19 mouse cellular contexts compared by ENCODE assay signal in the genomic region with DNA sequence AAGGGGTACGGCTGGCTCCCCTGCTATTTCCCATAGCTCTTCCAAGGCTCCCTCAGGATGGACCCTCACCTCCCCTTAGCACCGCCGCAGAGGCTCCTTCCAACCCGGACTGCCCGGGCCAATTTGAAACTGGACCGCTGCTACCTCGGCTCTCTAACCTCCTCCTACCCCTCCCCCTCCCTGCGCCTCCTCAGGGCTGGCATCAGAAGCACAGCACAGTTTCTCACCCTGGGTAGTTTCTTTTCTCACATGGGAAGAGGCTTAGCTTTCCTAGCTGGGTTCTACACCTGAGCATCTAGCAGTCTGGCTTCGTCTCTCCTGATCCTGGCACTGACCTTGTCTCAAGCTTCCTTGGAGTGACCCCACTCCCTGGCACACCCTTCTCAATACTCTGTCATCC. TPM values are rescaled to one million over a fixed set of nuclear protein-coding genes. Genes with fewer than 3 reads are reported as not detected.
DNase-seq lines count a peak whose midpoint lies in the region; ATAC-seq and TF ChIP-seq lines count a peak whose summit lies in the region.
"Had no signal": no experiment of that assay in that cellular context is flagged by ENCODE, and none has a peak within 500 bp of the region (broad histone marks: within the 10 kb centered on the region; RNA-seq: fewer than 3 reads in every experiment).

No protein-coding gene starts in this region.

- no peak overlapping the region; the same call in 1 of the 2 replicates for H3K4me3 ChIP-seq in heart, embryonic 16.5 days (ENCODE audit: low read length)
- peak overlapping the region; percentile 63 for H3K4me3 ChIP-seq in E14TG2a.4 (replicated peaks; ENCODE audit: low read length)
- H3K4me3 ChIP-seq in embryonic facial prominence, embryonic 13.5 days, result 0 out of 2 replicates have a peak overlapping the region, but pooled peaks have one; percentile 12
- H3K4me3 ChIP-seq: forebrain, embryonic 13.5 days; midbrain, embryonic 15.5 days had no signal

- DNase-seq in heart, postnatal 25 days (ENCODE audit: low spot score), result no peak
- peak; percentile 59 to 78 for DNase-seq in kidney, postnatal 25 days
- no peak for DNase-seq in testis, postnatal 10 days (ENCODE audit: low spot score)
- DNase-seq in urinary bladder, postnatal 14 days (ENCODE audit: low spot score), result no peak
- DNase-seq: adrenal gland, adult 8-10 months; gastrocnemius, postnatal 14 days; right cerebral cortex, postnatal 4 days had no signal

- no peaks in the 10 kb centered on the region for H3K9me3 ChIP-seq in heart, embryonic 16.5 days (replicated peaks; ENCODE audit: control insufficient read depth, low read length)
- H3K9me3 ChIP-seq in E14TG2a.4 (ENCODE audit: low read length), result no peaks in the 10 kb centered on the region
- no peaks in the 10 kb centered on the region for H3K9me3 ChIP-seq in embryonic facial prominence, embryonic 13.5 days
- H3K9me3 ChIP-seq: forebrain, embryonic 13.5 days; midbrain, embryonic 15.5 days had no signal

- no peak overlapping the region for H3K27ac ChIP-seq in heart, embryonic 16.5 days (ENCODE audit: low read length)
- H3K27ac ChIP-seq in embryonic facial prominence, embryonic 13.5 days, result no peak overlapping the region
- H3K27ac ChIP-seq: forebrain, embryonic 13.5 days; midbrain, embryonic 15.5 days had no signal

- TF ChIP-seq CTCF in E14TG2a.4 (conservative IDR thresholded peaks at IDR 0.05; ENCODE audit: low read length), result no peak

- ATAC-seq in heart, embryonic 16.5 days (replicated peaks; ENCODE audit: extremely low read depth, insufficient read depth, low FRiP score), result no peak
- no peak for ATAC-seq in embryonic facial prominence, embryonic 13.5 days (ENCODE audit: insufficient number of reproducible peaks, insufficient read depth, low FRiP score, low TSS enrichment, low read depth)
- no peak for ATAC-seq in monocyte, adult 5-6 weeks (replicated peaks; ENCODE audit: insufficient number of reproducible peaks, low FRiP score, low TSS enrichment, poor library complexity, severe bottlenecking)
- ATAC-seq: forebrain, embryonic 13.5 days; midbrain, embryonic 15.5 days had no signal

- peak overlapping the region; percentile 14; the same call in 1 of the 2 replicates for H3K4me2 ChIP-seq in heart, embryonic 16.5 days (ENCODE audit: low read depth, low read length)
- H3K4me2 ChIP-seq in embryonic facial prominence, embryonic 13.5 days, result peak overlapping the region; percentile 38
- H3K4me2 ChIP-seq: forebrain, embryonic 13.5 days; midbrain, embryonic 15.5 days had no signal

- 25% methylated on average over 9 of the region's 9 CpGs for WGBS in heart, embryonic 16.5 days
- 10% methylated on average over 9 of the region's 9 CpGs for WGBS in embryonic facial prominence, embryonic 13.5 days

- H3K4me1 ChIP-seq in heart, embryonic 16.5 days (ENCODE audit: control insufficient read depth, insufficient read depth, low read length), result no peaks in the 10 kb centered on the region
- peaks cover 43% of the 10 kb centered on the region for H3K4me1 ChIP-seq in E14TG2a.4 (replicated peaks; ENCODE audit: low read depth, low read length)
- peaks cover 14% of the 10 kb centered on the region for H3K4me1 ChIP-seq in embryonic facial prominence, embryonic 13.5 days
- H3K4me1 ChIP-seq: midbrain, embryonic 15.5 days had no signal

- no peak overlapping the region for H3K9ac ChIP-seq in heart, embryonic 16.5 days (ENCODE audit: low read length)
- H3K9ac ChIP-seq in embryonic facial prominence, embryonic 13.5 days, result 0 out of 2 replicates have a peak overlapping the region, but pooled peaks have one; percentile 40
- H3K9ac ChIP-seq: forebrain, embryonic 13.5 days; midbrain, embryonic 15.5 days had no signal

- H3K27me3 ChIP-seq in heart, embryonic 16.5 days (ENCODE audit: control insufficient read depth, insufficient read depth, low read length), result 0 out of 2 replicates have a peak, but pooled peaks cover 2% of the 10 kb centered on the region
- peaks cover 3% of the 10 kb centered on the region; the same call in 1 of the 2 replicates for H3K27me3 ChIP-seq in E14TG2a.4 (ENCODE audit: insufficient read depth, low read length)
- H3K27me3 ChIP-seq in embryonic facial prominence, embryonic 13.5 days, result no peaks in the 10 kb centered on the region
- H3K27me3 ChIP-seq: forebrain, embryonic 13.5 days; midbrain, embryonic 15.5 days had no signal

- intact Hi-C loops in heart, postnatal 25 days (cut with DNase I), result no loop called here

- H3K36me3 ChIP-seq in heart, embryonic 16.5 days (ENCODE audit: control insufficient read depth, insufficient read depth), result no peaks in the 10 kb centered on the region
- H3K36me3 ChIP-seq in E14TG2a.4 (ENCODE audit: insufficient read depth, low read length), result no peaks in the 10 kb centered on the region
- no peaks in the 10 kb centered on the region for H3K36me3 ChIP-seq in embryonic facial prominence, embryonic 13.5 days
- H3K36me3 ChIP-seq: midbrain, embryonic 15.5 days had no signal

RNA-seq across cellular contexts. Expression of gene Tmem213, which starts 0.8 kb away (rescaled TPM):
- polyA plus RNA-seq in heart, embryonic 16.5 days (2015; fragmentation: Nextera tagmentation; extraction: Ambion mirVana), result 1.0 and 12.2 TPM in 2 replicates
- total RNA-seq in heart, postnatal 25 days (2021), result not detected
- 2.1 and 3.8 TPM in 2 replicates for polyA plus RNA-seq in embryonic facial prominence, embryonic 13.5 days (2015; fragmentation: Nextera tagmentation; extraction: Ambion mirVana)
- not detected in 3 replicates for total RNA-seq in monocyte, adult 5-6 weeks (2017)
- total RNA-seq: adrenal gland, adult 8-10 months; common myeloid progenitor, adult 5-6 weeks; gastrocnemius, postnatal 14 days; left cerebral cortex, adult 18-20 months; neutrophil, adult 5-6 weeks had no signal
- polyA plus RNA-seq: forebrain, embryonic 13.5 days; hindbrain, embryonic 11.5 days; large intestine, adult 2 months; liver, embryonic 16.5 days; midbrain, embryonic 15.5 days had no signal

RNA-seq across cellular contexts. Expression of gene Atp6v0a4, which starts 14.5 kb away (rescaled TPM):
- 1.5 and 1.6 TPM in 2 replicates for polyA plus RNA-seq in heart, embryonic 16.5 days (2015; fragmentation: Nextera tagmentation; extraction: Ambion mirVana)
- total RNA-seq in heart, postnatal 25 days (2021), result 1 to 10 TPM; 2.1 to 3.4 TPM
- polyA plus RNA-seq in embryonic facial prominence, embryonic 13.5 days (2015; fragmentation: Nextera tagmentation; extraction: Ambion mirVana), result 1.1 and 1.3 TPM in 2 replicates
- total RNA-seq in monocyte, adult 5-6 weeks (2017), result not detected in 3 replicates
- total RNA-seq: neutrophil, adult 5-6 weeks had no signal
- polyA plus RNA-seq: hindbrain, embryonic 11.5 days had no signal

Comparison
In these comparisons a context has a peak if more than half of its experiments do, and no peak if none do; other contexts are left out.
1. DNase-seq: peak in kidney, postnatal 25 days (2 of 2); none in heart, postnatal 25 days (single experiment), testis, postnatal 10 days (single experiment) and urinary bladder, postnatal 14 days (single experiment).